Mouse (Mus musculus): ENCODE results near the gene Prpf40a. TPM values are rescaled to one million over a fixed set of nuclear protein-coding genes. Genes with fewer than 3 reads are reported as not detected.

Prpf40a gene
- polyA plus RNA-seq (2012; rRNA removed) = 30.3 and 34.6 TPM in 2 replicates

GRCm38 (mm10) chr2:53190684-53191511, at the start of gene Prpf40a:
TSS of gene Prpf40a (minus strand) at chr2:53191284.

DNA sequence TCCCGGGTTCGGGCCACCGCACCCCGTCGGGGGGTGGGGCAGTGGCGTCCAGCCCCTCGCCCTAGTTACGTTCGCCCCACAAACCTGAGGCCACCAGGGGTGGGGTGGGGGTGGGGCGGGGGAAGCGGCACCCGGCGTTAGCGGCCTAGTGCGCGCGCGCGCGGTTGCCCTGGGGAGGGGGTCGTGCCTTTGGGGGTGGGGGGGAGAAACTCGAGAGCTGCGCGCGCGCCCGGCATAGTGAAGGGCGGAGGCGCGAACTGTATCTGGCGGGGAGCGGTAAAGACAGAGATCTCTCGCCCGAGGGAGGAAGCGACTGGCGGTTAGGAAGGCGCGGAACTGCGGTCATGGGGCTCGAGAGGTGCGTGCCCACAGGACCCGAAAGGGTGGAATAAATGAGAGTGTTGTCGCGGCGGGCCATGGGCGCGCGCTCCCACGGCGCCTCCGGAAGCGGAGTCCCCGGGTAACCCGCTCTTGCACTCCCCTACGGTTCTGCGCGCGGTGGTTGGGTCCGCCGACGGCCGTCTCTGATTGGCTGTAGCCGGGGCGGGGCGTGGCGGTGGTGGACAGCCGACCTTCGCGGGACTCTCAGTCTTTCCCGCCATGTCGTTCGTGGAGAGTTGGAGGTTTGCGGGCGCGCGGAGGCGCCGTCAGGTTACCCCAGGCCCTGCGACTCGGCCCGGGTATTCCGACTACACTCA, 588 bp upstream of the Prpf40a start, which contains the start of gene Arl6ip6:
Gene Arl6ip6 (plus strand): TSS at position 204 of the 698 bp plus-strand sequence.

Other genes with a start within 250 kb of the Prpf40a start
- 33.3 and 49.2 TPM in 2 replicates for gene Arl6ip6, start 442 bp upstream of the Prpf40a start, polyA plus RNA-seq (2012; rRNA removed)

Measured in central nervous system, embryonic 14 days (tissue).